Mouse (Mus musculus): ENCODE results near the gene Dpp9.
"Not testable (repeated sequence)": the region's sequence is repeated elsewhere in the genome, so short reads cannot be mapped to it uniquely, and the experiment has no call there.

Gene Dpp9

GRCm38 (mm10) chr17:56218377-56219191 lies at the start of gene Dpp9:
TSS of gene Dpp9 (minus strand) at chr17:56218905.
- peak; percentile 95 for DNase-seq

GRCm38 (mm10) chr17:56266271-56266670 lies 47.6 kb upstream of the Dpp9 start:
- peak; percentile 20 for DNase-seq

- no peak for DNase-seq
Observed at GRCm38 (mm10) chr17:56265869-56266268, 47.2 kb upstream of the Dpp9 start.

GRCm38 (mm10) chr17:56265011-56265410 lies 46.3 kb upstream of the Dpp9 start:
- DNase-seq = peak; percentile 13

GRCm38 (mm10) chr17:56264020-56264419 lies 45.3 kb upstream of the Dpp9 start:
- DNase-seq = peak; percentile 83

- DNase-seq = peak; percentile 6
Observed at GRCm38 (mm10) chr17:56262645-56263094, 44.0 kb upstream of the Dpp9 start.

GRCm38 (mm10) chr17:56261166-56261565 lies 42.5 kb upstream of the Dpp9 start:
- peak; percentile 71 for DNase-seq

- DNase-seq = peak; percentile 15
Observed at GRCm38 (mm10) chr17:56259301-56260037, 40.8 kb upstream of the Dpp9 start.

- not testable (repeated sequence) for DNase-seq
Observed at GRCm38 (mm10) chr17:56258812-56259211, 40.1 kb upstream of the Dpp9 start.

- peak; percentile 6 for DNase-seq
Observed at GRCm38 (mm10) chr17:56258269-56258668, 39.6 kb upstream of the Dpp9 start.

GRCm38 (mm10) chr17:56257181-56257894 lies 38.6 kb upstream of the Dpp9 start:
- DNase-seq = peak; percentile 64

- peak; percentile 99 for DNase-seq
Observed at GRCm38 (mm10) chr17:56256239-56256881, 37.7 kb upstream of the Dpp9 start, which contains the start of gene Fem1a. TSS of gene Fem1a (plus strand) at chr17:56256810.

GRCm38 (mm10) chr17:56255863-56256238 lies 37.1 kb upstream of the Dpp9 start:
- peak; percentile 99 for DNase-seq

- DNase-seq = no peak
Observed at GRCm38 (mm10) chr17:56255429-56255828, 36.7 kb upstream of the Dpp9 start.

- DNase-seq = peak; percentile 18
Observed at GRCm38 (mm10) chr17:56254695-56255094, 36.0 kb upstream of the Dpp9 start.

- peak; percentile 86 for DNase-seq
Observed at GRCm38 (mm10) chr17:56251136-56251829, 32.6 kb upstream of the Dpp9 start.

GRCm38 (mm10) chr17:56245608-56246007 lies 26.9 kb upstream of the Dpp9 start:
- DNase-seq = no peak

GRCm38 (mm10) chr17:56241541-56242401 lies 23.1 kb upstream of the Dpp9 start:
- peak; percentile 84 for DNase-seq

- peak; percentile 77 for DNase-seq
Observed at GRCm38 (mm10) chr17:56233818-56234469, 15.2 kb upstream of the Dpp9 start.

- no peak for DNase-seq
Observed at GRCm38 (mm10) chr17:56233389-56233788, 14.7 kb upstream of the Dpp9 start.

Measured in kidney, adult 9 months (tissue).